Mouse (Mus musculus) frontal cortex, postnatal 36 days (tissue): Measurements from ENCODE around the gene Dgkb.

ENCODE experiments used
- DNase-seq, 2 experiments: peaks; one replicate each; pipeline ENCODE4 v3.0.0; 2022; ENCODE audit warnings: low spot score in 2 of 2

Dgkb gene

DNA sequence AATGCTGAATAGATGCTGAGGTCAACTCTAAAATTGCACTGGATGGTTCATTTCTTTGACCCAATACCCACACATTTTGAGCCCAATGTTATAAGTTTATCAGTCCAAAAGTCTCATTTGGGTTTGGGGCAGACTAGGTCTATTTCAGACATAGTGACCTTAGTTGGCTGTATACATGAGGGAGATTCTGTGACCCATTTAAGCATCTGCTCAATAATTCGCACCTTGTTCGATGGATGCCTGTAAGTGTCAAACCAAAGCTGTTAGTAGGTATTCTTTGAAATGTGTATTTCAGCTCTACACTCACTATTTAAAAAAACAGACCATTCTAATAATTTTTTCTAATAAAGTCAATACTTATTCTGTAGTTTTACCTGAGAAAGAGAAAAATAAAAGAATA, 776.1 kb downstream of the Dgkb start:
- DNase-seq = no peak

DNA sequence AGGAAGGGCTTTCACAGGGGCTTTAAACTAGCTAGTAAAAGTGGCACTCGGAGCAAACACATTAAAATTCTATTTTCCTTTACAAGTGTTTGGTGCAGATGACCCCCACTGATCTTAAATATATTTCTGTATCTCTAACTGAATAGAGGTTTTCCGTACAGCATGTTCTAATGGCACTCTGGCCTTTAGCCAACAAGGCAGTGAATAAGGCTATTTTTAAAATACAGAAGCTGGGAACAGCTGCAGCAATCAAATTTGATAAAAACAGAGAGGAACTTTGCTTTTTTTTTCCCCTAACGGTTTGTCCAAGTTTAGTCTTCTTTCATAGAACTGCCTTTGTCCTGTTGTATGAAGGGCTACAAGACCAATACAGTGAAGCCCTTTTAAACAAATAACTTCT, 776.5 kb downstream of the Dgkb start:
- DNase-seq = no peak

DNA sequence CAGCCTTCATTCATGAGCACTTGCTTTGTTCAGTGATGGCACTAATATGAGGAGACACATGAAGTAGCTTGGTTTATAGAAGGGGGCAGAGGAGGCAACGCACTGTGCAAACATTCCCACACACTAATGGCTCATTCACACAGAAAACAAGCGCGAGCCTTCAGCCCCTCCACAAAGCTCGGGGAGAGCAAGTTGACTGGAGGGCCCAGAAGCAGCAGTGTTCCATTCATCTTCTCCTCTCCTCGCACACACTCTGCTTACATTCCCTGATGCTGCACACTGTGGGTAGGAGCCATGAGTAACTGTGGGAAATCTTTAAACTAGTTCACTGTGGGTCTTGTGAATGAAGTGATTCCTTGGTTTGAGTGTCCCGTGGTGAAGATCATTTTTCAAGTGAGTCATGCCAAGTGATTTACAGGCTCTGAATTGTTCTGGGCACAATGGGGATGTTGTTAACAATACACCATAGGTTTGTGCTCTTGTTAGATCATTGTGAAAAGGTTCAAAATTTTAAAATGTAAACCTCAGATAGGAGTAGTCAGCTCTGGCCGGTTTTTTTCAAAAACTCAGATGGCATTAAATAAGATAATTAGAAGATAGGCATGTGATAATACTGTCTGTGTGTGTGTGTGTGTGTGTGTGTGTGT, 779.0 kb downstream of the Dgkb start:
- no peak for DNase-seq

DNA sequence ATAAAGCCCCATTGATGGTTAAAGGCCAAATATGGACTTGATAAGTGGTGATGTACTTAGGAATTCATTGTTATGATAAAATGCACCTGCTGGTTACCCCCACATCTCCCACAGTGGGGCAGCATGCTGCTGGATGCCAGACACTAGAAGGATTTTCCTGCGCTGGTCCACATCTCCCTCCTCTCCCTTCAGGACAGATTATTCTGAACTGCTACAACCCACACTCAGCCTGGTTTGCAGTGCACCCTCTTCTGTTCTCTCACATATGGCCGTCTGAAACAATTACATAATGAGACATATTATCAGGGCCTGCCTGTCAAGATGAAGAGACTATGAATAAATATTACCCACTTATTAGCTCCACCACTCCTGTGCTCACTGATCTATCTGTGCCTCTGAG, 780.6 kb downstream of the Dgkb start:
- DNase-seq = peak; percentile 16 to 31

DNA sequence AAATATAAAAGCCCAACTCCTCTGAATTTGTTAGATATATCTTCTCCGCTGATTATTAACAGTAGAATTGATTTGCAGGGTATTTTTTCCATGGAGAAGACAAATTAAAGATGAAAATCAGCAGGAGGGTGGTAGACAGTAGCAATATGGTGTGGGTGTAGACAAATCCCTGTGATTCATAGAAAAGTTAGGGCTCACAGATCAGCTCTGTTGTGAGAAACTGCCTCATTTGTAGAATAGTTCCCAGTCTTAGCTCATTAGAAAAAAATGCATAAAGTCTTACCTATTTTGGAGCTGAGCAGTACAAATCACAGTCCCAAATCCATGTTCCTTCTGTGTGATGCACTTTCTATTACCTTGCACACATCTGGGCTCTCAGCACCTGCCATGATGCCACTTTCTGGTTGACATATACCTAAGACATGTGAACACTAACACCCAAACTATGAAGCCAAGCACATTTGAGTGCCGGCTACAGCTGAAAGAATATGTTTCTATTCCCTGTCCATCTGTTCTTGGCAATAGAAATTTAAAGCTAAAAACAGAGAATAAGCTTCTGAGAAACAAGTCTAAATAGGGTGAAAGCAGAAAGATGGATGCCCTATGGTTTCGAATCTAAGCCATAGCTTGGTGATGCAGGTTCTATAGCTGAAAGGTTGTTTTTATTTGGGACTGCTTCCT, 782.8 kb downstream of the Dgkb start:
- DNase-seq = peak in 1 of 2 experiments; percentile 33

DNA sequence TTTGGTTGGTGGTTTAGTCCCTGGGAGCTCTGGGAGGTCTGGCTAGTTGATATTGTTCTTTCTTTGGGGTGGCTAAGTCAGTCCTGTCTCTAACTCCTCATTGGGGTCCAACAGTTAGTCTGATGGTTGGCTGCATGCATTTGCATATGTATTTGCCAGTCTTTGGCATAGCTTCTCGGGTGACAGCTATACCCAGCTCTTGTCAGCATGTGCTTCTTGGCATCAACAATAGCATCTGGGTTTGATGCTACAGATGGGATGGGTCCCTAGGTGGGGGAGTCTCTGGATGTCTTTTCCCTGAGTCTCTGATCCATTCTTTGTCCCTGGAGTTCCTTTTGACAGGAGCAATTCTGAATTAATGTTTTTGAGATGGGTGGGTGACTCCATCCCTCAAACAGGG, 790.6 kb downstream of the Dgkb start:
- DNase-seq = no peak

DNA sequence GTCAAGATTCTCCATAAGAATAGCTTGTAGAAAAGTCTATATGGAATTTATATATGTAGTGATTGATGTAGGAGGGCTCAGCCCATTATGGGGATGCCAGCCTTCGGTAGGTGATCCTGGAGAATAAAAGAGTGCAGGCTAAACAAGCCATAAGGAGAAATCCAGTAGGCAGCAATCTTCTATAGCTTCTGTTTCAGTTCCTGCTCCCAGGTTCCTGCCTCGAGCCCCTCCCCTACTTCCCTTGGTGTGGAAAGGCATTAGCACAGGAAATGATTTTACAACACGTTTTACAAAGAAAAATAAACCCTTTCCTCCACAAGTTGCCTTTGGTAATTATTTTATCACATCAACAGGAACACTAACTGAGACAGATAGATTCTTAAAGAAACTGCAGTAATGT, 850.7 kb downstream of the Dgkb start:
- DNase-seq = no peak
